Mouse (Mus musculus) kidney, postnatal 0 days (tissue): ENCODE measurements at regions not wholly inside any gene's neighbourhood (a gene's known extent, or its start where the extent isn't known, plus 50 kb on each side); places are given as distances from the start of the nearest gene placed in this dataset.

Experiments
- ATAC-seq: fragments of 200-750 bp; cut with Nextera tagmentation; replicated peaks from 2 replicates; pipeline ENCODE4 v1.8.0; 2017; ENCODE audit warnings: low read depth, moderate number of reproducible peaks, moderate TSS enrichment, moderate library complexity; ENCODE audit not compliant: low FRiP score
- DNase-seq: peaks from one replicate; pipeline ENCODE4 v3.0.0-alpha.2; 2016; ENCODE audit warnings: low spot score
- H3K27ac ChIP-seq: fragments of 300-500 bp; sonication (generic); 2 replicates; pipeline ENCODE4 v1.5.1; 2014; ENCODE audit warnings: mild to moderate bottlenecking
- H3K27me3 ChIP-seq: fragments of 300-500 bp; sonication (generic); 2 replicates; pipeline ENCODE4 v1.6.1; 2014; ENCODE audit warnings: low read length, mixed read lengths; ENCODE audit not compliant: insufficient read depth
- H3K36me3 ChIP-seq: fragments of 300-500 bp; sonication (generic); 2 replicates; pipeline ENCODE4 v1.6.1; 2014; ENCODE audit warnings: low read length, mixed read lengths; ENCODE audit not compliant: insufficient read depth
- H3K4me1 ChIP-seq: fragments of 300-500 bp; sonication (generic); replicated peaks from 2 replicates; pipeline ENCODE4 v1.6.1; 2014; ENCODE audit warnings: antibody characterized with exemption, low read length, mixed read lengths; ENCODE audit not compliant: insufficient read depth
- H3K4me2 ChIP-seq: fragments of 300-500 bp; sonication (generic); 2 replicates; pipeline ENCODE4 v1.6.1; 2014; ENCODE audit warnings: mild to moderate bottlenecking, low read length, moderate library complexity, mixed read lengths
- H3K4me3 ChIP-seq: fragments of 300-500 bp; sonication (generic); replicated peaks from 2 replicates; pipeline ENCODE4 v1.5.1; 2014; ENCODE audit warnings: low read depth, low read length
- H3K9ac ChIP-seq: fragments of 300-500 bp; sonication (generic); 2 replicates; pipeline ENCODE4 v1.6.1; 2014; ENCODE audit warnings: low read depth, low read length
- H3K9me3 ChIP-seq: fragments of 300-500 bp; sonication (generic); replicated peaks from 2 replicates; pipeline ENCODE4 v1.6.1; 2016; ENCODE audit warnings: low read length, inconsistent platforms, mixed read lengths
- CTCF ChIP-seq: IDR thresholded peaks from 2 replicates; pipeline ENCODE4 v1.5.1; 2016; ENCODE audit warnings: antibody characterized with exemption, low read depth, mild to moderate bottlenecking, moderate library complexity
- WGBS: fragments of 180-500 bp; shearing (Covaris S2); extraction: QIAGEN DNeasy Blood & Tissue Kit; methylation state at CpG from one replicate; pipeline ENCODE4 v1.1.7; 2014; 5-methylcytosine and 5-hydroxymethylcytosine counted together

DNA sequence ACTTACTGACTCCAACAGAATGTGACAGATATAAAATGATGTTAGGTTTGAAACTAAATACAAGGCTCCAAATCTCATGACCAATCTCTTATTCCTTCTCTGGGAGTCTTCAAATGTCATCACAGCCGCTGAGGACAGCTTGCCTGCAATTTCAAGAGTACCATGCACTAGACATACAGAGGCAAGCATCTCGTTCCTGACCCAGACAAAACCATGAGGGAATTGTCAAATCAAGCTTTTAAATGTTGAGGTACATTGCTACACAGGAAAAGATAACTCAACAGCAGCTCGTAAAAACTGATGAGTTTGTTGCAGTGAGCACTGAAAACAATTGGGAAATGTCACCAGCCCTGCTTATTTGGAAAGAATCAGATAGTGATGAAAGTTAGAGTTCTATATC is 397.0 kb downstream of the Rapgef2 start:
- H3K9me3 ChIP-seq, result no peaks in the 10 kb centered on the region
- H3K9ac ChIP-seq, result no peak overlapping the region
- H3K4me3 ChIP-seq, result no peak overlapping the region
- ATAC-seq (no peak), DNase-seq (no peak)
- H3K36me3 ChIP-seq, result no peaks in the 10 kb centered on the region
- H3K27ac ChIP-seq, result no peak overlapping the region
- no peaks in the 10 kb centered on the region for H3K4me1 ChIP-seq
- WGBS, result 52% methylated on average over 3 of the region's 3 CpGs
- TF ChIP-seq CTCF, result no peak
- no peaks in the 10 kb centered on the region for H3K27me3 ChIP-seq
- no peak overlapping the region for H3K4me2 ChIP-seq

GRCm38 (mm10) chr3:78884715-78885114 is 401.6 kb downstream of the Rapgef2 start:
- no peak for TF ChIP-seq CTCF
- no peak; the same call in 1 of the 2 replicates for ATAC-seq

DNA sequence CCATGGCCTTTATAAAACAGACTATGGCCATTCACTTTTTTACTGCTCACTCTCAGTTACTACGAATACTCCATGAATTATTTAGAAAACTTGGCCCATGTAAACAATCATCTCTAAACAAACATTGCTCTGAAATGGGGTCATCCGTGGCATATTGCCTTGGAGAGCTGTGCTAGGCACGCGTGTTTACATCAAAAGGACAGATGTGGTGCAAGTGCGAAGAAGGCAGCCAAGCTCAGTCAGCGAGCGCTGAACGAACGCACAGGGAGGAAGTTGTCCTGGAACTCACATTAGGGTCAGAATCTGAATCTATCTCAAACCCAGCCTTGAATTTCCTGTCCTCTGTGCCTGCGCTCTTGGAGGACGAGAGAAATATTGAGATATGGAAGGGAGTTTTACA is 402.3 kb downstream of the Rapgef2 start:
- no peaks in the 10 kb centered on the region for H3K4me1 ChIP-seq
- WGBS, result 76% methylated on average over 11 of the region's 11 CpGs
- H3K4me2 ChIP-seq, result no peak overlapping the region
- DNase-seq (no peak), ATAC-seq (no peak)
- no peak for TF ChIP-seq CTCF
- H3K4me3 ChIP-seq, result no peak overlapping the region
- H3K27me3 ChIP-seq, result no peaks in the 10 kb centered on the region
- no peaks in the 10 kb centered on the region for H3K9me3 ChIP-seq
- no peak overlapping the region for H3K9ac ChIP-seq
- H3K36me3 ChIP-seq, result no peaks in the 10 kb centered on the region
- H3K27ac ChIP-seq, result no peak overlapping the region

More at GRCm38 (mm10) chr3:78884715-78885114, 401.6 kb downstream of the Rapgef2 start:
- 51% methylated on average over 9 of the region's 9 CpGs for WGBS
- Histone ChIP-seq H3K9me3 (no peaks in the 10 kb centered on the region), H3K4me2 (no peak overlapping the region), H3K9ac (no peak overlapping the region), H3K4me1 (no peaks in the 10 kb centered on the region), H3K27me3 (no peaks in the 10 kb centered on the region), H3K27ac (no peak overlapping the region), H3K4me3 (no peak overlapping the region), H3K36me3 (no peaks in the 10 kb centered on the region)
- no peak for DNase-seq

GRCm38 (mm10) chr3:78880072-78880471 is 406.2 kb downstream of the Rapgef2 start:
- Histone ChIP-seq H3K27me3 (no peaks in the 10 kb centered on the region), H3K9ac (no peak overlapping the region), H3K4me3 (no peak overlapping the region), H3K9me3 (no peaks in the 10 kb centered on the region), H3K36me3 (no peaks in the 10 kb centered on the region), H3K4me1 (no peaks in the 10 kb centered on the region), H3K27ac (no peak overlapping the region), H3K4me2 (no peak overlapping the region)
- no peak for TF ChIP-seq CTCF
- WGBS, result 70% methylated on average over 13 of the region's 13 CpGs
- no peak for ATAC-seq
- no peak for DNase-seq

GRCm38 (mm10) chr3:78877323-78877722 is 409.0 kb downstream of the Rapgef2 start:
- ATAC-seq, result no peak
- DNase-seq, result no peak
- TF ChIP-seq CTCF, result no peak
- Histone ChIP-seq H3K9me3 (no peaks in the 10 kb centered on the region), H3K27me3 (no peaks in the 10 kb centered on the region), H3K9ac (no peak overlapping the region), H3K27ac (no peak overlapping the region), H3K36me3 (no peaks in the 10 kb centered on the region), H3K4me3 (no peak overlapping the region), H3K4me2 (no peak overlapping the region), H3K4me1 (no peaks in the 10 kb centered on the region)
- 77% methylated on average over 3 of the region's 3 CpGs for WGBS

DNA sequence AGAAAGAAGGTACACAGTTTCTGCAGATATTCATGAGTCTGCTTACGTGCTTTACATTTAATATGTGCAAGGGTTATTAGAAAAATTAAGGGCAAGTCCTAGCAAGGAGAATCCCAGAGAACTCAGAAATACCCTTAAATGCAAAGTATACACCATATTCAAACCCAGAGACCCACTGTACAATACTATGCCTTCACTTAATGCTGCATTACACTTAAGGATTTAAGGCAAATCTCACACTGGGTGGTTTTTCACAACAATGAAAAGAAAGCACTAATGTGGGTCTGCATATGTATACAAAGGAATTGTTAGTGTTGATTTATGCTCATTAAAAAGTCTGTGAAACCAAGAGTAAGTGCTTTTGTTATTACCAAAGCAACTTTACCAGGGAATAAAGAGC is 419.4 kb downstream of the Rapgef2 start:
- Histone ChIP-seq H3K4me1 (no peaks in the 10 kb centered on the region), H3K9ac (no peak overlapping the region), H3K4me3 (no peak overlapping the region), H3K4me2 (no peak overlapping the region), H3K9me3 (no peaks in the 10 kb centered on the region), H3K27me3 (no peaks in the 10 kb centered on the region), H3K27ac (no peak overlapping the region), H3K36me3 (no peaks in the 10 kb centered on the region)
- 88% methylated on average over 1 of the region's 1 CpGs for WGBS
- ATAC-seq (no peak), DNase-seq (no peak)
- TF ChIP-seq CTCF, result no peak

GRCm38 (mm10) chr3:78866083-78866726 is 420.1 kb downstream of the Rapgef2 start:
- ATAC-seq (no peak), DNase-seq (no peak)
- 77% methylated on average over 9 of the region's 9 CpGs for WGBS
- no peaks in the 10 kb centered on the region for H3K36me3 ChIP-seq
- H3K9ac ChIP-seq, result no peak overlapping the region
- H3K4me1 ChIP-seq, result no peaks in the 10 kb centered on the region
- H3K9me3 ChIP-seq, result no peaks in the 10 kb centered on the region
- no peak overlapping the region for H3K4me2 ChIP-seq
- TF ChIP-seq CTCF, result no peak
- H3K27ac ChIP-seq, result no peak overlapping the region
- H3K27me3 ChIP-seq, result no peaks in the 10 kb centered on the region
- H3K4me3 ChIP-seq, result no peak overlapping the region
